Mouse (Mus musculus) intestine, embryonic 16.5 days (tissue): ENCODE data around the gene Gimap7. TPM values are rescaled to one million over a fixed set of nuclear protein-coding genes. Genes with fewer than 3 reads are reported as not detected.

Experiments
- polyA plus RNA-seq: library from polyadenylated mRNA; unstranded; fragments of >200 nt; fragmentation: Nextera tagmentation; extraction: Ambion mirVana; gene quantifications from 2 replicates; pipeline ENCODE4 v1.2.1, GENCODE M21; 2015

Gene Gimap7
- polyA plus RNA-seq, 1 experiment from 2014 or later, result 0.34 TPM

Other genes starting within 250 kb of the Gimap7 start
- 25.1 and 26.0 TPM in 2 replicates for gene Atp6v0e2, start 181.0 kb upstream of the Gimap7 start, polyA plus RNA-seq
- gene Lrrc61, start 163.8 kb upstream of the Gimap7 start, polyA plus RNA-seq, result 10.4 and 12.5 TPM in 2 replicates
- gene Rarres2, start 145.8 kb upstream of the Gimap7 start, polyA plus RNA-seq, result 105 and 109 TPM in 2 replicates
- not detected in 2 replicates for gene Gm45021, start 129.0 kb upstream of the Gimap7 start, polyA plus RNA-seq
- 22.1 and 22.4 TPM in 2 replicates for gene Repin1, start 124.7 kb upstream of the Gimap7 start, polyA plus RNA-seq
- gene Gm44965, start 124.7 kb upstream of the Gimap7 start, polyA plus RNA-seq, result not detected in 2 replicates
- 5.2 and 6.1 TPM in 2 replicates for gene Zfp775, start 116.6 kb upstream of the Gimap7 start, polyA plus RNA-seq
- gene AI854703, start 91.9 kb upstream of the Gimap7 start, polyA plus RNA-seq, result 0.95 and 1.1 TPM in 2 replicates
- gene Gimap8, start 71.4 kb upstream of the Gimap7 start, polyA plus RNA-seq, result 1.7 TPM in 2 replicates
- gene Gimap9, start 42.5 kb upstream of the Gimap7 start, polyA plus RNA-seq, result 15.9 and 16.5 TPM in 2 replicates
- 21.2 and 23.2 TPM in 2 replicates for gene Gimap4, start 34.1 kb upstream of the Gimap7 start, polyA plus RNA-seq
- 19.7 and 21.1 TPM in 2 replicates for gene Gimap6, start 10.4 kb upstream of the Gimap7 start, polyA plus RNA-seq
- 3.2 and 9.2 TPM in 2 replicates for gene Gm28053, start within 50 bp of the Gimap7 start, polyA plus RNA-seq
- 36.2 and 39.1 TPM in 2 replicates for gene Gimap1, start 20.4 kb downstream of the Gimap7 start, polyA plus RNA-seq
- 9.7 and 13.8 TPM in 2 replicates for gene Gimap5, start 27.6 kb downstream of the Gimap7 start, polyA plus RNA-seq
- gene Gimap3, start 52.2 kb downstream of the Gimap7 start, polyA plus RNA-seq, result 0.37 and 0.43 TPM in 2 replicates
- 183 TPM in 2 replicates for gene Tmem176a, start 122.3 kb downstream of the Gimap7 start, polyA plus RNA-seq
- 403 and 414 TPM in 2 replicates for gene Tmem176b, start 122.9 kb downstream of the Gimap7 start, polyA plus RNA-seq
- 51.9 and 71.5 TPM in 2 replicates for gene Aoc1, start 154.3 kb downstream of the Gimap7 start, polyA plus RNA-seq
- not detected in 2 replicates for gene 1600015I10Rik, start 211.3 kb downstream of the Gimap7 start, polyA plus RNA-seq